Mouse (Mus musculus): ENCODE measurements around the gene Il23a. TPM values are rescaled to one million over a fixed set of nuclear protein-coding genes. Genes with fewer than 3 reads are reported as not detected.
"Not testable (repeated sequence)": the region's sequence is repeated elsewhere in the genome, so short reads cannot be mapped to it uniquely, and the experiment has no call there.

Il23a gene
- total RNA-seq, 4 experiments from 2014 or later: 0.22 to 0.28 TPM; not detected in 2

DNA sequence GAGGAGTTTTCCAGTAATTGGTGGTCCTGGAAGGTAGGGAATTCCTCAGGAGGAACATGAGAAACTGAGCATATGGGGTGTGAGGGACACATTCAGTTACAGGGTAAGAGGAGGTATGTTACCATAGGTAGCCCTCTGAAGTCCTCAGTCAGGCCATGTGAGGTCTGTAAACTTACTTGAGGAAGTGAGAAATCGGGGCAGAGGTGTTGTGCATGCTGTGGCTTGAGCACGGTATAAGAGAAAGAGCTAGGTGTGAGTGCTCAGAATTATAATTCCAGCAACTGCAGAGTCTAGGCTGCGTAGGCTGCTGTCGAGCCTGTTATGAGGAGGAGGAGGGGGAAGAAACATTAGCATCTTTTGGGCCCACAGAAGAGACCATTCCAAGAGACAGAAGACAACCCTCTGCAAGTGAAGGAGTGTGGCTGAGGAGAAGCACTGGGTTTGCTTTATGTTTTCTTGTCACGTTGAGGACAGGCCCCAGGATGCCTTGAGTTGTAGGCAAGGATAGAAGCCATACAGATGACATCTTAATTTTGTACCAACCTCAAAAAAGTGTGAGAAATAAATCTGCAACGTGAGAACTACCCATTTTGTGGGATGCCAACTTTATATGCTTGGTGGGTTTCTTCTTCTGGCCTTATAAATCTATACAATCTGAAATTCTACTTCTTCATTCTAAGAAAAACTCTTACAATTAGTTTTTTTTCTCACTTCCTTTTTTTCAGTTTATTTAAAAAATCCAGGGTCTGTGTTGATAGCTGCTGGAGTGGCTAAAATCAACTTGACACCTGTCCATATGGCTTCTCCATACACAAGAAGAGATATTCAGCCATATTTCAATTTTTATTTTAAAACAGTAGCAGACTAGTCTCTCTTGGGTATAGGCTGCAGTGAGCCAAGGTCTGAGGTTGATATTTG is 34.9 kb downstream of the Il23a start:
- DNase-seq: no peak

- no peak for DNase-seq
Measured at GRCm38 (mm10) chr10:128262300-128262699, 36.3 kb downstream of the Il23a start.

GRCm38 (mm10) chr10:128260376-128260775 is 38.2 kb downstream of the Il23a start:
- DNase-seq: not testable (repeated sequence)

- DNase-seq: no peak
Measured at GRCm38 (mm10) chr10:128259946-128260345, 38.6 kb downstream of the Il23a start.

DNA sequence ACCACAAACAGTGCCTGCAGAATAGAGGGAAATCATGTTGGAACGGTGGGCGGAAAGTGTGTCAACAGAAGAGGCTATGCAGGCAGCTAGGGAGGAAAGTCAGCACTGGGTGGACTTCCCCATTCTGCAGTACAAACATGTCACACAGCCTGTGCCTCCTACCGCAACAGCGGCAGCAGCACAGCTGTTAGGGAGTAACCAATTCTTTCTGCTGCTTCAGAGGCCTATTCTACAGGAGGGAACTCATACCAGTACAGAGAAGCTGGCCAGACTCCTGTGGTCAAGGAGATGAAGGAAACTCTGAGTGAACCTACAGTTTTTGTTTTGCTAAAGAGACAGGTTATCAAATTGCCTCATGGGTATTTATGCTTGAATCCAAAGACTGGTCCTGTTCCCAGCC is 39.6 kb downstream of the Il23a start:
- no peak for DNase-seq

GRCm38 (mm10) chr10:128256328-128256727 is 42.2 kb downstream of the Il23a start:
- DNase-seq: no peak

DNA sequence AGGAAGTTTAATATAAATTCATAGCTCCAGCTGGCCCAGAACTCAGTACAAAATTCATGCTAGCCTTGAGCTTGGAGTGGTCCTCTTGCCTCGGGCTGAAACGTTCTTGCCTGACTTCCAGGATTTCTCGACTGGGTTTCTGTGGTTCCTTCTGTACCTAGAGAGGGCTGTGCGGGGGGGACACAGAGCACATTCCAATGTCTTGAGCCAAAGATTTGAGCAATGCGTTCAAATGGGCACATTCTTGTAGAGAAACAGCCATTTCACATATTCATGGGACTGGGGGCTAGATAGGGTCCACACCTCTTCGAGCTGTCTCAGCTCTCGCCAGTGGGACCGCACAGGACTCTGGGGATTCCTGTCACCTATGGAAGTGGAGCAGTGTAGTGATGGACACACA is 42.6 kb downstream of the Il23a start:
- DNase-seq: no peak

- DNase-seq: no peak
Measured at GRCm38 (mm10) chr10:128253677-128254255, 44.8 kb downstream of the Il23a start, which contains the start of gene Apon. Apon (plus strand) TSS chr10:128254096.

GRCm38 (mm10) chr10:128250565-128250964 is 48.0 kb downstream of the Il23a start:
- DNase-seq: no peak

DNA sequence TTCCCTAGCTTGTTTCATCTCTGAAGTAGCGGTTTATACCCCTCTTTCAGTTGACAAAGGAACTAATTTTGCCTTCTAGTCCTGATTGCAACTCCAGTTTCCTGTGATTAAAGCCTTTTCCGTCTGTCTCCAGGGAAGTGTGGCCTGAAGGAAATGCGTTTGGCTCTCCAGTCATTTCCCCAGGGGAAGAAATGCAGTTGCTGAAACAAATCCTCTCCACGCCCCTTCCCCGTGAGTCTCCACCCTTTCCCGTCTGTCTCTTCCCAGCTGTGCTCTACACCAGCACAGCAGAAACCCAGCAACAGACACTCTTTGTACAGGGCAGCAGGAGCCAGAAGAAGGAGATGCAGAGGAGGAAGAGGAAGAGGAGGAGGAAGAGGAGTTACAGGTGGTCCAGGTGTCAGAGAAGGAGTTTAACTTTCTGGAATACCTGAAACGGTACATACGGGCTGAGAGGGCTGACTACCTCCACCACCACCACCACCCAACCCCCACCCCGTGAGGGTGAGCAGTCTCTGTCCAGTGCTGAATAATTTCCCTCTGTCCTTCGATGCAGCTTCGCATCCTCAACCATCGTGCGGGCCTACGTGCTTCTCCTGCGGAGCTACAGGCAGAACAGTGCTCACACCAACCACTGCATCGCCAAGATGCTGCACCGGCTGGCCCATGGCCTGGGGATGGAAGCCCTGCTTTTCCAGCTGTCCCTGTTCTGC is 51.4 kb downstream of the Il23a start:
- DNase-seq: no peak

Other genes with a start within 250 kb of the Il23a start
- 100 to 1,000 TPM; 128 to 203 (median 146) TPM for gene Ptges3, start 239.8 kb downstream of the Il23a start, total RNA-seq (2022)
- gene Atp5b, start 215.5 kb downstream of the Il23a start, total RNA-seq (2022): 1,000 to 10,000 TPM; 1,737 to 2,601 (median 2,176) TPM
- gene Baz2a, start 207.2 kb downstream of the Il23a start, total RNA-seq (2022): 10 to 100 TPM; 52.9 to 78.0 (median 62.7) TPM
- gene Rbms2, start 118.5 kb downstream of the Il23a start, total RNA-seq (2022): 100 to 1,000 TPM in 2 of 4 experiments, 10 to 100 TPM in 2; 83.6 to 110 (median 99.3) TPM
- gene Gls2, start 104.3 kb downstream of the Il23a start, total RNA-seq (2022): 1 to 10 TPM; 2.5 to 4.2 (median 3.5) TPM
- gene Spryd4, start 86.9 kb downstream of the Il23a start, total RNA-seq (2022): 10 to 100 TPM; 15.3 to 17.3 (median 16.9) TPM
- gene Mip, start 72.9 kb downstream of the Il23a start, total RNA-seq (2022): not detected
- 10 to 100 TPM in 2 of 4 experiments, 1 to 10 TPM in 2; 8.0 to 14.4 (median 11.1) TPM for gene Timeless, start 66.7 kb downstream of the Il23a start, total RNA-seq (2022)
- under 1 TPM in 1 of 4 experiments, not detected in 3; 0.56 TPM for gene Apon, start 44.7 kb downstream of the Il23a start, total RNA-seq (2022)
- gene Apof, start 30.1 kb downstream of the Il23a start, total RNA-seq (2022): 10 to 100 TPM in 2 of 4 experiments, 1 to 10 TPM in 2; 1.6 to 14.7 (median 6.9) TPM
- gene Stat2, start 28.2 kb downstream of the Il23a start, total RNA-seq (2022): 10 to 100 TPM; 46.9 to 69.7 (median 57.7) TPM
- gene Pan2, start 4.6 kb upstream of the Il23a start, total RNA-seq (2022): 10 to 100 TPM; 17.5 to 35.4 (median 24.2) TPM
- gene Cnpy2, start 23.7 kb upstream of the Il23a start, total RNA-seq (2022): 100 to 1,000 TPM; 172 to 202 (median 177) TPM
- 100 to 1,000 TPM; 197 to 297 (median 255) TPM for gene Cs, start 39.0 kb upstream of the Il23a start, total RNA-seq (2022)
- gene Coq10a, start 70.2 kb upstream of the Il23a start, total RNA-seq (2022): 100 to 1,000 TPM in 2 of 4 experiments, 10 to 100 TPM in 2; 72.2 to 114 (median 86.6) TPM
- gene Ankrd52, start 78.4 kb upstream of the Il23a start, total RNA-seq (2022): 10 to 100 TPM; 53.7 to 90.5 (median 68.1) TPM
- under 1 TPM in 2 of 4 experiments, not detected in 2; 0.24 to 0.40 TPM for gene Slc39a5, start 102.5 kb upstream of the Il23a start, total RNA-seq (2022)
- 10 to 100 TPM; 76.6 to 93.8 (median 86.8) TPM for gene Nabp2, start 112.7 kb upstream of the Il23a start, total RNA-seq (2022)
- gene Rnf41, start 112.9 kb upstream of the Il23a start, total RNA-seq (2022): 10 to 100 TPM; 39.1 to 55.4 (median 50.8) TPM
- gene Smarcc2, start 160.5 kb upstream of the Il23a start, total RNA-seq (2022): 100 to 1,000 TPM; 103 to 155 (median 127) TPM
- gene Myl6, start 195.4 kb upstream of the Il23a start, total RNA-seq (2022): 100 to 1,000 TPM; 760 to 841 (median 820) TPM
- gene Myl6b, start 199.9 kb upstream of the Il23a start, total RNA-seq (2022): 10 to 100 TPM in 2 of 4 experiments, 1 to 10 TPM in 2; 4.8 to 11.6 (median 7.9) TPM
- gene Esyt1, start 227.1 kb upstream of the Il23a start, total RNA-seq (2022): 10 to 100 TPM; 22.8 to 44.9 (median 33.2) TPM
- gene Zc3h10, start 249.0 kb upstream of the Il23a start, total RNA-seq (2022): 10 to 100 TPM; 12.9 to 15.0 (median 13.6) TPM

All from adrenal gland, adult 8-10 months (tissue).